In genomic region chr3:63609454-63610112, GRCm38 (mm10) we compare ENCODE assay signal across 9 mouse cellular contexts.
A peak's percentile ranks its signal among the peaks of the same experiment; 100 is the strongest.
DNase-seq lines count a peak whose midpoint lies in the region; ATAC-seq and TF ChIP-seq lines count a peak whose summit lies in the region.
"Had no signal": no experiment of that assay in that cellular context is flagged by ENCODE, and none has a peak within 500 bp of the region (broad histone marks: within the 10 kb centered on the region; RNA-seq: fewer than 3 reads in every experiment).

No protein-coding gene starts in this region.

- 0 out of 2 replicates have a peak overlapping the region, but pooled peaks have one; percentile 2 for H3K4me2 ChIP-seq in liver, embryonic 13.5 days
- H3K4me2 ChIP-seq in liver, embryonic 11.5 days: no peak overlapping the region
- H3K4me2 ChIP-seq in embryonic facial prominence, embryonic 11.5 days (ENCODE audit: low read depth, low read length): no peak overlapping the region; the same call in 1 of the 2 replicates

- H3K9ac ChIP-seq in liver, embryonic 13.5 days: no peak overlapping the region
- no peak overlapping the region for H3K9ac ChIP-seq in liver, embryonic 11.5 days (ENCODE audit: low read depth, low read length)
- H3K9ac ChIP-seq in embryonic facial prominence, embryonic 11.5 days (replicated peaks; ENCODE audit: low read length): no peak overlapping the region

- no peaks in the 10 kb centered on the region for H3K4me1 ChIP-seq in liver, embryonic 13.5 days (replicated peaks)
- H3K4me1 ChIP-seq in liver, embryonic 11.5 days (replicated peaks; ENCODE audit: control insufficient read depth, insufficient read depth, low read length): no peaks in the 10 kb centered on the region
- no peaks in the 10 kb centered on the region for H3K4me1 ChIP-seq in embryonic facial prominence, embryonic 11.5 days (ENCODE audit: control insufficient read depth, insufficient read depth, low read length)
- peaks cover 4% of the 10 kb centered on the region; the same call in 1 of the 2 replicates for H3K4me1 ChIP-seq in small intestine, adult 2 months (ENCODE audit: control insufficient read depth, insufficient read depth, insufficient read length, low read length)

- H3K36me3 ChIP-seq in liver, embryonic 13.5 days: no peaks in the 10 kb centered on the region
- no peaks in the 10 kb centered on the region for H3K36me3 ChIP-seq in liver, embryonic 11.5 days (ENCODE audit: control insufficient read depth, insufficient read depth, low read length)
- no peaks in the 10 kb centered on the region for H3K36me3 ChIP-seq in embryonic facial prominence, embryonic 11.5 days (replicated peaks; ENCODE audit: control insufficient read depth, insufficient read depth, low read depth, low read length)
- H3K36me3 ChIP-seq in small intestine, adult 2 months (ENCODE audit: control insufficient read depth, insufficient read depth, low read length): no peaks in the 10 kb centered on the region

- no peak for TF ChIP-seq CTCF in small intestine, adult 2 months (IDR thresholded peaks at IDR 0.05; ENCODE audit: extremely low read depth, insufficient read length, insufficient replicate concordance, low read depth, low read length)

- 21% methylated on average over 17 of the region's 17 CpGs for WGBS in liver, embryonic 13.5 days (ENCODE audit: insufficient replicate concordance)
- WGBS in liver, embryonic 11.5 days: 21% methylated on average over 17 of the region's 17 CpGs
- 20% methylated on average over 17 of the region's 17 CpGs for WGBS in embryonic facial prominence, embryonic 11.5 days
- WGBS in small intestine, adult 2 months: 12% methylated on average over 17 of the region's 17 CpGs

- DNase-seq in liver, embryonic 13.5 days: no peak
- DNase-seq in liver, embryonic 11.5 days (ENCODE audit: low spot score): no peak
- DNase-seq in embryonic facial prominence, embryonic 11.5 days (ENCODE audit: low spot score): peak; percentile 12
- DNase-seq in kidney, postnatal 14 days: peak; percentile 36
- no peak for DNase-seq in left cerebral cortex, postnatal 14 days (ENCODE audit: low spot score in 2 of 2)
- DNase-seq in adrenal gland, adult 8-10 months: no peak
- DNase-seq in right cerebral cortex, adult 2 months (ENCODE audit: low spot score in 2 of 2): no peak
- DNase-seq: cerebellum, postnatal 25 days had no signal

- no peak overlapping the region for H3K27ac ChIP-seq in liver, embryonic 13.5 days
- H3K27ac ChIP-seq in liver, embryonic 11.5 days (ENCODE audit: low read depth, low read length): no peak overlapping the region
- H3K27ac ChIP-seq in embryonic facial prominence, embryonic 11.5 days (replicated peaks; ENCODE audit: low read depth, low read length): no peak overlapping the region
- H3K27ac ChIP-seq in small intestine, adult 2 months (ENCODE audit: insufficient read depth, low read depth, low read length): no peak overlapping the region

- H3K4me3 ChIP-seq in liver, embryonic 13.5 days (replicated peaks): no peak overlapping the region
- no peak overlapping the region for H3K4me3 ChIP-seq in liver, embryonic 11.5 days (ENCODE audit: low read depth, low read length)
- H3K4me3 ChIP-seq in embryonic facial prominence, embryonic 11.5 days (ENCODE audit: low read depth, low read length): no peak overlapping the region
- peak overlapping the region; percentile 36 for H3K4me3 ChIP-seq in small intestine, adult 2 months (ENCODE audit: low read depth, low read length)

- no peak for ATAC-seq in liver, embryonic 13.5 days (ENCODE audit: low read depth)
- no peak for ATAC-seq in liver, embryonic 11.5 days (replicated peaks; ENCODE audit: low FRiP score)
- ATAC-seq in embryonic facial prominence, embryonic 11.5 days (replicated peaks; ENCODE audit: insufficient number of reproducible peaks, low FRiP score, low TSS enrichment, low read depth): 0 out of 2 replicates have a peak, but pooled peaks have one; percentile 39

- TF ChIP-seq POLR2A in small intestine, adult 2 months (IDR thresholded peaks at IDR 0.05; ENCODE audit: low read depth, low read length): no peak

- no peaks in the 10 kb centered on the region for H3K27me3 ChIP-seq in liver, embryonic 13.5 days
- H3K27me3 ChIP-seq in liver, embryonic 11.5 days (replicated peaks; ENCODE audit: control insufficient read depth, insufficient read depth, low read length): no peaks in the 10 kb centered on the region
- no peaks in the 10 kb centered on the region for H3K27me3 ChIP-seq in embryonic facial prominence, embryonic 11.5 days (ENCODE audit: control insufficient read depth, insufficient read depth, low read length)
- no peaks in the 10 kb centered on the region for H3K27me3 ChIP-seq in small intestine, adult 2 months (ENCODE audit: control insufficient read depth, insufficient read depth, low read length)

- H3K9me3 ChIP-seq in liver, embryonic 13.5 days (replicated peaks): no peaks in the 10 kb centered on the region
- H3K9me3 ChIP-seq in liver, embryonic 11.5 days (ENCODE audit: control insufficient read depth, low read length): no peaks in the 10 kb centered on the region
- H3K9me3 ChIP-seq in embryonic facial prominence, embryonic 11.5 days (replicated peaks; ENCODE audit: control insufficient read depth, low read length): no peaks in the 10 kb centered on the region

- intact Hi-C loops in left cerebral cortex, postnatal 14 days (cut with DNase I): no loop called here

Comparison
In these comparisons a context has a peak if more than half of its experiments do, and no peak if none do; other contexts are left out.
1. DNase-seq: peak in embryonic facial prominence, embryonic 11.5 days (single experiment) and kidney, postnatal 14 days (single experiment); none in liver, embryonic 13.5 days (single experiment), liver, embryonic 11.5 days (single experiment), left cerebral cortex, postnatal 14 days (0 of 2), adrenal gland, adult 8-10 months (single experiment) and right cerebral cortex, adult 2 months (0 of 2).